Mouse (Mus musculus): Measurements from ENCODE around the gene Mal.

DNA sequence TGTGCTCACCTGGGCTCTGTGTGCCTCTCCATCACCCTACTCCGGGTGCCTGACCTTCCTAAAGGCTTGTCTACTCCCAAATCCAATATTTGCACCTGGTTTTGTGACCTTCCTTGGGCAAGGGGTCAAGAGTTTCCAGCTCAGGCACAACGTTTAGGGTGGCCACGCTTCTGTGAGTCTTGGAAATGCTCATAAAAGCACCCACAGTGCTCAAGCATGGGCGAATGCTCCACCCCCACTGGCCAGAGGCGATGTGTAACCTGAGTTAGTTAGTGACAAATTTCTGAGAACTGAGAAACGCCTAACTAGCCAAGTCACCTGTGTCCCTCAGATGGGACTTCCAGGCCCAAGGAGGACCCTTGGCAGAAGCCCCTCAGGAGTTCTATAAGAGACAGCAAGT, 20.9 kb downstream of the Mal start:
- TF ChIP-seq CTCF (IDR thresholded peaks at IDR 0.05): no peak
- no peak for TF ChIP-seq EP300 (IDR thresholded peaks at IDR 0.05)

Data from lung, postnatal 0 days (tissue).